Mouse (Mus musculus): ENCODE results near the gene Zfyve16. TPM values are rescaled to one million over a fixed set of nuclear protein-coding genes. Genes with fewer than 3 reads are reported as not detected.

Gene Zfyve16
- total and polyA plus RNA-seq, 3 experiments, result 4.1 to 4.5 TPM; not detected in 1

DNA sequence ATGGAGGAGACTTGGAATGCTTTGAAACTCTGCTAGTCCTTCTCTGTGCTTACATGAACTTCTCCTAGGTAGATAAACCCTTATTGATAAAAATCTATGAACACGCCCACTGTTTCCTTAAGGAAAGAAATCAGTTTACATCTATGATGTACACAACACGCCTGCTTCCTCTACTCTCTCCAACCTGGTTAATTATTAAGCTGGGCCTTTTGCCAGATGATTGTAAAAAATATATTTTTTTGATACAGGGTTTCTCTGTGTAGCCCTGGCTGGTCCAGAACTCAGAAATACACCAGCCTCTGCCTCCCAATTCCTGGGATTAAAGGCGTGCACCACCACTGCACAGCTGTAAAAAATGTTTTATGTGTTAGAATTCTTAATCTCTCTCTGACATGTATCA lies 66.0 kb downstream of the Zfyve16 start:
- H3K36me3 ChIP-seq (ENCODE audit: control insufficient read depth in 1 of 2, insufficient read depth in 2 of 2, low read length in 2 of 2), result no peaks in the 10 kb centered on the region
- no peak for DNase-seq (ENCODE audit: low read depth, low spot score)
- H3K9me3 ChIP-seq (replicated peaks; ENCODE audit: insufficient read depth, low read length), result no peaks in the 10 kb centered on the region
- no peak overlapping the region for H3K27ac ChIP-seq (ENCODE audit: control insufficient read depth, low read depth, low read length)
- no peaks in the 10 kb centered on the region for H3K79me2 ChIP-seq (ENCODE audit: control insufficient read depth, insufficient read depth, low read length, poor library complexity)
- TF ChIP-seq SIN3A (IDR thresholded peaks at IDR 0.05; ENCODE audit: low read length) (no peak), POLR2AphosphoS5 (IDR thresholded peaks at IDR 0.05; ENCODE audit: borderline replicate concordance, low read depth, low read length) (no peak), HCFC1 (IDR thresholded peaks at IDR 0.05; ENCODE audit: low read depth, low read length) (no peak), TBP (IDR thresholded peaks at IDR 0.05; ENCODE audit: low read depth, low read length) (no peak), MYC (IDR thresholded peaks at IDR 0.05; ENCODE audit: low read depth, low read length) (no peak), CTCF (IDR thresholded peaks at IDR 0.05 in 2 of 3, conservative IDR thresholded peaks at IDR 0.05 in 1 of 3; ENCODE audit: control insufficient read depth in 1 of 3, insufficient read depth in 1 of 3, low read depth in 2 of 3, low read length in 3 of 3, poor library complexity in 1 of 3, severe bottlenecking in 1 of 3) (no peak), SMC3 (IDR thresholded peaks at IDR 0.05; ENCODE audit: low read depth, low read length) (no peak), USF2 (IDR thresholded peaks at IDR 0.05; ENCODE audit: borderline replicate concordance in 1 of 2, insufficient read depth in 1 of 2, low read depth in 1 of 2, low read length in 2 of 2) (no peak), CHD1 (IDR thresholded peaks at IDR 0.05; ENCODE audit: low read depth, low read length) (no peak), EP300 (IDR thresholded peaks at IDR 0.05; ENCODE audit: low read depth in 1 of 2, low read length in 2 of 2) (no peak), NELFE (IDR thresholded peaks at IDR 0.05; ENCODE audit: low read depth, low read length) (no peak), ZNF384 (IDR thresholded peaks at IDR 0.05; ENCODE audit: low read depth, low read length) (no peak), MAFK (IDR thresholded peaks at IDR 0.05; ENCODE audit: borderline replicate concordance, low read depth, low read length) (no peak), MYB (IDR thresholded peaks at IDR 0.05; ENCODE audit: low read depth, low read length) (no peak), USF1 (IDR thresholded peaks at IDR 0.05; ENCODE audit: low read depth, low read length) (no peak), POLR2AphosphoS2 (IDR thresholded peaks at IDR 0.05; ENCODE audit: low read length) (no peak)
- H3K9ac ChIP-seq (ENCODE audit: control insufficient read depth, low read depth, low read length, poor library complexity, severe bottlenecking), result no peak overlapping the region
- H3K4me1 ChIP-seq (ENCODE audit: control insufficient read depth in 1 of 2, insufficient read depth in 2 of 2, low read length in 2 of 2), result no peaks in the 10 kb centered on the region
- no peak overlapping the region for H3K4me3 ChIP-seq (ENCODE audit: control insufficient read depth in 1 of 2, insufficient read depth in 1 of 2, low read depth in 2 of 2, low read length in 2 of 2)
- H3K27me3 ChIP-seq (ENCODE audit: control insufficient read depth in 1 of 2, insufficient read depth in 2 of 2, low read length in 2 of 2), result no peaks in the 10 kb centered on the region

GRCm38 (mm10) chr13:92446872-92447271 lies 83.8 kb downstream of the Zfyve16 start:
- no peaks in the 10 kb centered on the region for H3K27me3 ChIP-seq (ENCODE audit: control insufficient read depth in 1 of 2, insufficient read depth in 2 of 2, low read length in 2 of 2)
- H3K4me3 ChIP-seq (ENCODE audit: control insufficient read depth in 1 of 2, insufficient read depth in 1 of 2, low read depth in 2 of 2, low read length in 2 of 2), result no peak overlapping the region
- no peaks in the 10 kb centered on the region for H3K79me2 ChIP-seq (ENCODE audit: control insufficient read depth, insufficient read depth, low read length, poor library complexity)
- TF ChIP-seq POLR2AphosphoS5 (IDR thresholded peaks at IDR 0.05; ENCODE audit: borderline replicate concordance, low read depth, low read length) (no peak), ZKSCAN1 (IDR thresholded peaks at IDR 0.05; ENCODE audit: low read depth, low read length) (no peak), TBP (IDR thresholded peaks at IDR 0.05; ENCODE audit: low read depth, low read length) (no peak), BHLHE40 (IDR thresholded peaks at IDR 0.05; ENCODE audit: borderline replicate concordance, low read depth, low read length) (no peak), RCOR1 (IDR thresholded peaks at IDR 0.05; ENCODE audit: low read depth, low read length) (no peak), SIN3A (IDR thresholded peaks at IDR 0.05; ENCODE audit: low read length) (no peak), GABPA (IDR thresholded peaks at IDR 0.05; ENCODE audit: low read depth, low read length) (no peak), MYB (IDR thresholded peaks at IDR 0.05; ENCODE audit: low read depth, low read length) (no peak), MAZ (IDR thresholded peaks at IDR 0.05; ENCODE audit: low read depth, low read length) (no peak), ZMIZ1 (IDR thresholded peaks at IDR 0.05; ENCODE audit: low read depth, low read length) (no peak), MAX (IDR thresholded peaks at IDR 0.05; ENCODE audit: low read length) (no peak), HCFC1 (IDR thresholded peaks at IDR 0.05; ENCODE audit: low read depth, low read length) (no peak), NRF1 (IDR thresholded peaks at IDR 0.05; ENCODE audit: insufficient read depth, low read depth, low read length, poor library complexity, severe bottlenecking) (no peak), ZC3H11A (IDR thresholded peaks at IDR 0.05; ENCODE audit: low read depth, low read length) (no peak), E2F4 (IDR thresholded peaks at IDR 0.05; ENCODE audit: borderline replicate concordance, low read depth, low read length) (no peak), MAFK (IDR thresholded peaks at IDR 0.05; ENCODE audit: borderline replicate concordance, low read depth, low read length) (no peak), MYC (IDR thresholded peaks at IDR 0.05; ENCODE audit: low read depth, low read length) (no peak), NELFE (IDR thresholded peaks at IDR 0.05; ENCODE audit: low read depth, low read length) (no peak), MXI1 (IDR thresholded peaks at IDR 0.05; ENCODE audit: low read depth, low read length) (no peak), GATA1 (IDR thresholded peaks at IDR 0.05; ENCODE audit: low read depth, low read length) (no peak)
- no peak overlapping the region for H3K27ac ChIP-seq (ENCODE audit: control insufficient read depth, low read depth, low read length)
- no peaks in the 10 kb centered on the region for H3K4me1 ChIP-seq (ENCODE audit: control insufficient read depth in 1 of 2, insufficient read depth in 2 of 2, low read length in 2 of 2)
- no peak for DNase-seq (ENCODE audit: low read depth, low spot score)
- H3K36me3 ChIP-seq (ENCODE audit: control insufficient read depth in 1 of 2, insufficient read depth in 2 of 2, low read length in 2 of 2), result no peaks in the 10 kb centered on the region
- no peak overlapping the region for H3K9ac ChIP-seq (ENCODE audit: control insufficient read depth, low read depth, low read length, poor library complexity, severe bottlenecking)
- no peaks in the 10 kb centered on the region for H3K9me3 ChIP-seq (replicated peaks; ENCODE audit: insufficient read depth, low read length)

Data from MEL (cell line).